Mouse (Mus musculus) cerebellum, adult 2 months (tissue): ENCODE data around the gene Ccdc93.

Source experiments
- CTCF ChIP-seq: fragments of 200-500 bp; IDR thresholded peaks from 2 replicates; pipeline ENCODE4 v1.5.1; 2011; ENCODE audit warnings: low read depth, mild to moderate bottlenecking, control low read depth, low read length, moderate library complexity, borderline replicate concordance; ENCODE audit not compliant: insufficient read depth
- POLR2A ChIP-seq: fragments of 200-500 bp; IDR thresholded peaks from 2 replicates; pipeline ENCODE4 v1.6.1; 2011; ENCODE audit warnings: low read length, control low read depth, borderline replicate concordance; ENCODE audit not compliant: insufficient read depth

- TF ChIP-seq CTCF = no peak
- no peak for TF ChIP-seq POLR2A
Observed at GRCm38 (mm10) chr1:121540361-121540760, 109.5 kb downstream of the Ccdc93 start.
